Mouse (Mus musculus) embryonic stem cell, embryonic (primary cell): ENCODE data around the gene Mtnr1a.

Source experiments
- CTCF ChIA-PET, 4 experiments: fragments of 300-600 bp in 2 of 4; fragments of 350-600 bp in 2 of 4; sonication (Branson Sonifier 250); formaldehyde crosslinking; loops; one replicate each; lab custom pipeline; 2022; ENCODE audit warnings: inconsistent platforms in 2 of 4; lab: Charles Lee
- POLR2A ChIA-PET, 4 experiments: fragments of 300-600 bp in 2 of 4; fragments of 350-600 bp in 2 of 4; sonication (Branson Sonifier 250); formaldehyde crosslinking; loops; one replicate each; lab custom pipeline; 2022; ENCODE audit warnings: antibody characterized with exemption in 4 of 4, inconsistent platforms in 1 of 4; lab: Charles Lee

The Mtnr1a gene

GRCm38 (mm10) chr8:45064197-45064869 lies 4.6 kb upstream of the Mtnr1a start:
- ChIA-PET CTCF (interaction anchor here (0.6 to 7.6 kb wide), 6 partner anchors 11 to 1054 kb away, joined by 5 to 107 read pairs (median 6); no protein-coding TSS in a partner anchor), POLR2A (interaction anchor here (0.6 to 2.6 kb wide), 14 partner anchors 10 to 1676 kb away, joined by 3 to 19 read pairs (median 3); no protein-coding TSS in a partner anchor)

DNA sequence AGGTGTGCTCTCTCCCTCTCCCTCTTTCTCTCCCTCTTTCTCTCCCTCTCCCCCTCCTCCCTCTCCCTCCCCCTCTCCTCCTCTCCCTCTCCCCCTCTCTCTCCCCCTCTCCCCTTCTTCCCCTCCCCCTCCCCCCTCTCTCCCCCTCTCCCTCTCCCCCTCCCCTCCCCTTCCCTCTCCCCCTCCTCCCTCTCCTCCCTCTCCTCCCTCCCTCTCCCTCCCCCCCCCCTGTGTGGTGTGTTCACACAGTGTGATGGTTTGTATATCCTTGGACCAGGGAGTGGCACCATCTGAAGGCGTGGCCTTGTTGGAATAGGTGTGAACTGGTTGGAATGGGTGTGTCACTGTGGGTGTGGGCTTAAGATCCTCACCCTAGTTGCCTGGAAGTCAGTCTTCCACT lies 3.5 kb upstream of the Mtnr1a start:
- ChIA-PET CTCF (interaction anchor here in 1 of 4 experiments (1.1 to 7.6 kb wide), 2 partner anchors 9 to 172 kb away, joined by 4 to 107 read pairs; no protein-coding TSS in a partner anchor), POLR2A (interaction anchor here in 3 of 4 experiments (1.0 to 2.6 kb wide), 5 partner anchors 67 to 170 kb away, joined by 3 to 17 read pairs (median 5); no protein-coding TSS in a partner anchor)

GRCm38 (mm10) chr8:45070949-45071348 lies 2.0 kb downstream of the Mtnr1a start:
- CTCF ChIA-PET, result interaction anchor here in 2 of 4 experiments (0.6 to 4.6 kb wide), 4 partner anchors 18 to 167 kb away, joined by 4 to 45 read pairs (median 8); no protein-coding TSS in a partner anchor
- POLR2A ChIA-PET, result interaction anchor here in 2 of 4 experiments (0.7 to 2.9 kb wide), 3 partner anchors 98 to 1046 kb away, joined by 3 to 11 read pairs (median 9); no protein-coding TSS in a partner anchor

DNA sequence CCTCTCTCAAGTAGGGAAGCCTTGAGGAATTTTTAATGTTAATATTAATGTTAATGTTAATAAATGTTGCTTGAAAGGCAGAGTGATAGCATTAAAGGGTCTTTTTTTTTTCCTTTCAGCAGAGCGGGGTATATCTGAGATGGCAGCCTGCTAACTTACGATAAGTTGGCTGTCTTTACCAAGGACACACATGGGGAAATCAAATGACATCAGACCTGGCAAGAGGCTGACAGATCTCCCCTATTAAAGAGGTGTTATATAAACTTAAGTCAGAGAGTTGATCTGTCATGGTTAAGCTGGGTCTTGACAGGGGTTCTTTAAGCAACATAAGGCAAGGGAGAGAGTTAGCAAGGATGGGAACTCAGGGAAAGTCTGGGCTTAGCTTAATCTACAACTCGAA lies 11.9 kb downstream of the Mtnr1a start:
- CTCF ChIA-PET, result no interaction called here
- POLR2A ChIA-PET, result interaction anchor here in 1 of 4 experiments (0.6 kb wide), 1 partner anchor 10 kb away, joined by 3 read pairs; no protein-coding TSS in a partner anchor

DNA sequence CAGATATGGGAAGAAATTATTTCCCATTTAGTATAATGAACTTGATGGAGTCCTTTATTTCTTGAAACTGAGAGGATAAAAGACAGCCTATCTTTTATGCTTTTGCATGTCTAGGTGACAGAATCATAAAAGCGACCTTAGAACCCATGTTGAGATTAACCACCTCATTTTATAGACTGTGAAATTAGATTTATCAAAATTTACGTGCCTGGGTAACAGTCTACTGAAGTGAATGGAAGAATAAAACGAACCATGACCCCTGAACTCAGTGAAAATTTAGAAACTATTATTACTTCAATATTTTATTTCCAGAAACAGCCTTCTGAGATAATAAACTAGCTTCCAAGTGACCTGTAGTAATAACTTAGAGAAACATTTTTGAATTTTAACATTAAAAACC lies 24.7 kb downstream of the Mtnr1a start:
- CTCF ChIA-PET, result interaction anchor here in 1 of 4 experiments (0.5 kb wide), 1 partner anchor 105 kb away, joined by 5 read pairs; no protein-coding TSS in a partner anchor
- POLR2A ChIA-PET, result no interaction called here

- ChIA-PET CTCF (interaction anchor here in 3 of 4 experiments (0.6 to 1.4 kb wide), 3 partner anchors 106 to 127 kb away, joined by 3 read pairs; no protein-coding TSS in a partner anchor), POLR2A (interaction anchor here in 3 of 4 experiments (0.6 to 0.8 kb wide), 3 partner anchors 10 to 328 kb away, joined by 3 to 4 read pairs (median 4); no protein-coding TSS in a partner anchor)
Measured at GRCm38 (mm10) chr8:45109371-45110063, 40.6 kb downstream of the Mtnr1a start.

DNA sequence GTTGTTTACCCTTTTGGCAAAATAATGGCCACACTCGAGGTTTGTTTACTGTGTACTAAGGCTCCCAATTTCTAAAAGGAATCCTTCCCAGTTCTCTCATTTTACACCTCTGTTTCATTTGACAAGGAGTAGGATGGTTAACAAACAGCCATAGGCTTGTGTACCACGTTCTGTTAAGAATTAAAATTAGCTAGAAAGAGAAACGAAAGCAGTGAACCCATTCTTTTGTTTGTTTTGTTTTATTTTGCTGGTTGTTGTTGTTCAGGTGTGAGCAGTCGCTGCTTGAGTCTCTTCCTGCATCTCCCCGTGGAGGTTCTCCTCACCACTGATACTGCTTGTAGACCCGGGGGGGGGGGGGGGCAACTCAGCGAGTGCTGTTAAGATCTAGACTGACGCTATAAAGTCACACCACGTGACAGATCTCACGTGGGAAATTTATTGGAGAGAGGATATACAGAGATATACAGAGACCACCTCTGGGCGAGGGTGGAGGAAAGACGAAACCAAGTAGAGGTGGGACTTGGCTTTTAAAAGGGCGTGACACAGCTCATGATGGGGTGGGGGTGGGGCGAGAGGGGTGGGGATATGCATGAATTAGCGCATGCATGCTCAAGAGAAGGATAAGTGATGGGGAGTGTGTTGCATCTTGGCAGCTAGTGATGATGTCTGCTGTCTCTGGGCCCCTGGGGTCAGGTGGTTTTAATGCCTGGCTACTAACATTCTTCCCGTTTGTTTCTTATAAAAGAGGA lies 41.3 kb downstream of the Mtnr1a start:
- ChIA-PET POLR2A (interaction anchor here (0.6 to 1.2 kb wide), 6 partner anchors 9 to 453 kb away, joined by 3 to 4 read pairs (median 4); no protein-coding TSS in a partner anchor), CTCF (interaction anchor here in 3 of 4 experiments (0.5 to 1.4 kb wide), 3 partner anchors 58 to 126 kb away, joined by 3 read pairs; no protein-coding TSS in a partner anchor)

DNA sequence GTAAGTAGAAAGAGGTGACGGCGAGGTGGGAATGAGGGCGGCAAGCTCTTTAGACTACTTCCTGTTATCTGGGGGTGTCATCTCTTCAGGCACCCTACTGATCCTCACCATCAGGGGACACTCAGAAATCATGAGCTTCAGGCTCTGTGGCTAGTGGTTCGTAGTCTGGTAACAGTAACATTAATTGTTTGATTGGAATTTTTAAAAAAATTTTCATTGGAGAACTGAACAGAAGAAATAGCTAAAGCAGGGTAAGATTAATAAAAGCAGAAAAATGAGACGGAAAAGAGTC lies 41.8 kb downstream of the Mtnr1a start:
- CTCF ChIA-PET, result interaction anchor here in 1 of 4 experiments (1.4 kb wide), 1 partner anchor 126 kb away, joined by 3 read pairs; no protein-coding TSS in a partner anchor

DNA sequence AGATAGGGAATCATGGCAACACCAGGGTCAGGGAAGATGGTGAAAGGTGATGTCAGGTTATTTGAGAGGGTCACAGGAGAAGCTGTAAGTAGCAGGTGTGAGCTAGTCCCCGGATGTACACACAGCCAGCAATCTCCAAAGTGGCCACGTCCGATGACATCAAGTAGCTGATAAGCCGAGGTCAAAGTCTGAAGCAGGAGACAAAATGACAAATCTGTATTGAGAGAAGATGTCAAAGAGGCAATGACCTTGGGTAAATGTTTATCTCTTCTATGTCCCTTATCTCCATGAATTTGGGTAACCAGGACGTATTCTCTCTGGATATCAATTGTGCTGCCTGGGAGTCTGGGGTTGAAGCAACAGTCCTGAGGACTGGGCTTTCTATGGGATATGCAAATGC lies 42.9 kb downstream of the Mtnr1a start:
- ChIA-PET POLR2A (interaction anchor here in 1 of 4 experiments (0.8 kb wide), 1 partner anchor 9 kb away, joined by 3 read pairs; no protein-coding TSS in a partner anchor), CTCF (interaction anchor here in 1 of 4 experiments (0.6 kb wide), 1 partner anchor 143 kb away, joined by 7 read pairs; no protein-coding TSS in a partner anchor)

More for the DNA sequence above, 41.8 kb downstream of the Mtnr1a start:
- POLR2A ChIA-PET, result interaction anchor here in 2 of 4 experiments (0.7 to 1.2 kb wide), 3 partner anchors 9 to 452 kb away, joined by 3 to 4 read pairs (median 4); no protein-coding TSS in a partner anchor

GRCm38 (mm10) chr8:45117588-45117987 lies 48.7 kb downstream of the Mtnr1a start:
- POLR2A ChIA-PET, result no interaction called here
- CTCF ChIA-PET, result no interaction called here

GRCm38 (mm10) chr8:45125680-45126079 lies 56.7 kb downstream of the Mtnr1a start:
- ChIA-PET POLR2A (no interaction called here), CTCF (no interaction called here)
